Mouse (Mus musculus): ENCODE measurements around the gene Atp6v1e1. TPM values are rescaled to one million over a fixed set of nuclear protein-coding genes. Genes with fewer than 3 reads are reported as not detected.
"Not testable (repeated sequence)": the region's sequence is repeated elsewhere in the genome, so short reads cannot be mapped to it uniquely, and the experiment has no call there.

Gene Atp6v1e1
- polyA plus RNA-seq, 1 experiment from 2014 or later, result 141 TPM

GRCm38 (mm10) chr6:120830866-120831608 is 8.4 kb upstream of the Atp6v1e1 start:
- Histone ChIP-seq H3K9me3 (ENCODE audit: control insufficient read depth, low read length) (no peaks in the 10 kb centered on the region), H3K27me3 (replicated peaks; ENCODE audit: control insufficient read depth, insufficient read depth, low read length) (0 out of 2 replicates have a peak, but pooled peaks cover 3% of the 10 kb centered on the region), H3K36me3 (ENCODE audit: control insufficient read depth, insufficient read depth, low read length) (no peaks in the 10 kb centered on the region), H3K4me1 (ENCODE audit: control insufficient read depth, insufficient read depth, low read length) (no peaks in the 10 kb centered on the region), H3K4me2 (ENCODE audit: low read depth, low read length) (no peak overlapping the region), H3K4me3 (ENCODE audit: low read depth, low read length) (no peak overlapping the region), H3K27ac (replicated peaks; ENCODE audit: low read depth, low read length) (no peak overlapping the region), H3K9ac (ENCODE audit: low read depth, low read length) (no peak overlapping the region)
- DNase-seq (ENCODE audit: low spot score), result no peak
- WGBS, result 64% methylated on average over 4 of the region's 4 CpGs
- ATAC-seq (ENCODE audit: low read depth), result no peak

DNA sequence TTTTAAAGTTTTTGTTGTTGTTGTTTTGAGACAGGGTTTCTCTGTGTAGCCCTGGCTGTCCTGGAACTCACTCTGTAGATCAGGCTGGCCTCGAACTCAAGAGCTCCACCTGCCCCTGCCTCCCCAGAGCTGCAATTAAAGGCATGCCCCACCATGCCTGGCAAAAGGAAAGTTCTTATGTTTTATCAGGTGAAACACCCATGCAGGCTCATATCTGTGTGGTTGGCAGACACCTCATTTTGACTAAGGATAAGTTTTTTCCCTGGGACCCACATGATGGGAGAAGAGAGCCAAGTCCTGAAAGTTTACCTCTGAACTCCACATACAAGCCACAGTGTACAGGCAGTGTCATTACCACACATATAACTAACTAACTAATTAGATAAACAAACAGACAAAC is 7.5 kb upstream of the Atp6v1e1 start:
- Histone ChIP-seq H3K9ac (ENCODE audit: low read depth, low read length) (no peak overlapping the region), H3K4me1 (ENCODE audit: control insufficient read depth, insufficient read depth, low read length) (no peaks in the 10 kb centered on the region), H3K9me3 (ENCODE audit: control insufficient read depth, low read length) (no peaks in the 10 kb centered on the region), H3K27me3 (replicated peaks; ENCODE audit: control insufficient read depth, insufficient read depth, low read length) (0 out of 2 replicates have a peak, but pooled peaks cover 3% of the 10 kb centered on the region), H3K4me2 (ENCODE audit: low read depth, low read length) (no peak overlapping the region), H3K4me3 (ENCODE audit: low read depth, low read length) (no peak overlapping the region), H3K36me3 (ENCODE audit: control insufficient read depth, insufficient read depth, low read length) (no peaks in the 10 kb centered on the region), H3K27ac (replicated peaks; ENCODE audit: low read depth, low read length) (no peak overlapping the region)
- DNase-seq (ENCODE audit: low spot score), result no peak
- ATAC-seq (ENCODE audit: low read depth), result no peak
- 52% methylated on average over 1 of the region's 1 CpGs for WGBS

- Histone ChIP-seq H3K9me3 (ENCODE audit: control insufficient read depth, low read length) (no peaks in the 10 kb centered on the region), H3K4me2 (ENCODE audit: low read depth, low read length) (peak overlapping the region; percentile 44), H3K27me3 (replicated peaks; ENCODE audit: control insufficient read depth, insufficient read depth, low read length) (no peaks in the 10 kb centered on the region), H3K36me3 (ENCODE audit: control insufficient read depth, insufficient read depth, low read length) (peaks cover 8% of the 10 kb centered on the region), H3K27ac (replicated peaks; ENCODE audit: low read depth, low read length) (peak overlapping the region; percentile 89; the same call in 1 of the 2 replicates), H3K4me1 (ENCODE audit: control insufficient read depth, insufficient read depth, low read length) (peaks cover 10% of the 10 kb centered on the region), H3K4me3 (ENCODE audit: low read depth, low read length) (peak overlapping the region; percentile 96), H3K9ac (ENCODE audit: low read depth, low read length) (no peak overlapping the region)
- peak; percentile 35; the same call in 1 of the 2 replicates for ATAC-seq (ENCODE audit: low read depth)
- peak; percentile 10 for DNase-seq (ENCODE audit: low spot score)
- WGBS, result 67% methylated on average over 10 of the region's 10 CpGs
Observed at GRCm38 (mm10) chr6:120822937-120823614, 483 bp upstream of the Atp6v1e1 start.

DNA sequence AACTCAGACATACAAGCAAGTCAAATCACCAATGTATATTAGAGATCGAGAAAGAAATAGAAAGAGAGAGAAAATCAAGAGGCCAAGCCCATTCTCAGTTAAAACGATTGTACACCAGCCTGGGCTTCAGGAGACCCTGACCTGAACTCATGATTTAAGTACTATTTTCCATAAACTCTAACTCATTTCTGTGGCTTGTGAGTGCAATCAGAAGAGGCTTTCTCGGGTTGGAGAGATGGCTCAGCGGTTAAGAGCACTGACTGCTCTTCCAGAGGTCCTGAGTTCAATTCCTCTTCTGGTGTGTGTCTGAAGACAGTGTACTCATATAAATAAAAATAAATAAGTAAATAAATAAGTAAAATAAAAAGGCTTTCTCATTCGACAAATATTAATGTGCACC is 878 bp downstream of the Atp6v1e1 start:
- H3K36me3 ChIP-seq (ENCODE audit: control insufficient read depth, insufficient read depth, low read length), result peaks cover 19% of the 10 kb centered on the region
- H3K27ac ChIP-seq (replicated peaks; ENCODE audit: low read depth, low read length), result no peak overlapping the region; the same call in 1 of the 2 replicates
- 49% methylated on average over 5 of the region's 5 CpGs for WGBS

DNA sequence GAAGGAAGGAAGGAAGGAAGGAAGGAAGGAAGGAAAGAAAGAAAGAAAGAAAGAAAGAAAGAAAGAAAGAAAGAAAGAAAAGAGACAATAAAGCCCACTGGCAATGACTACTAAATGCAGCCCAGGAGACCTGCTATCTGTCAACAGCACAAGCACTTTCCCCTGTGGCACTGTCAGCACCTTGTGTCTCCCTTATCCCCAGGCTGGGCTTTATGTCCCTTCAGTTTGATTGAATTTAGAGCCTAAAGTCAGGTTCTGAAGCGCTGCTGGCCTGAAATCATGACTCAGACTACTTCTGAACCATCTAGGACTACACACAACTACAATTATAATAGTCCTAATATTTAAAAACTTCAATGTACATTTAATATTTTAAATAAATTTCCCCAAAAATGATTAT is 1.7 kb downstream of the Atp6v1e1 start:
- DNase-seq (ENCODE audit: low spot score), result no peak
- Histone ChIP-seq H3K4me1 (ENCODE audit: control insufficient read depth, insufficient read depth, low read length) (peaks cover 10% of the 10 kb centered on the region), H3K9me3 (ENCODE audit: control insufficient read depth, low read length) (no peaks in the 10 kb centered on the region), H3K27me3 (replicated peaks; ENCODE audit: control insufficient read depth, insufficient read depth, low read length) (no peaks in the 10 kb centered on the region), H3K27ac (replicated peaks; ENCODE audit: low read depth, low read length) (no peak overlapping the region), H3K4me2 (ENCODE audit: low read depth, low read length) (peak overlapping the region; percentile 69; the same call in 1 of the 2 replicates), H3K36me3 (ENCODE audit: control insufficient read depth, insufficient read depth, low read length) (peaks cover 19% of the 10 kb centered on the region), H3K9ac (ENCODE audit: low read depth, low read length) (no peak overlapping the region), H3K4me3 (ENCODE audit: low read depth, low read length) (no peak overlapping the region)
- 85% methylated on average over 1 of the region's 1 CpGs for WGBS
- ATAC-seq (ENCODE audit: low read depth), result no peak

More for the DNA sequence above, 878 bp downstream of the Atp6v1e1 start:
- no peak for ATAC-seq (ENCODE audit: low read depth)
- peaks cover 10% of the 10 kb centered on the region for H3K4me1 ChIP-seq (ENCODE audit: control insufficient read depth, insufficient read depth, low read length)
- peak overlapping the region; percentile 69 for H3K4me2 ChIP-seq (ENCODE audit: low read depth, low read length)
- DNase-seq (ENCODE audit: low spot score), result no peak
- H3K9me3 ChIP-seq (ENCODE audit: control insufficient read depth, low read length), result no peaks in the 10 kb centered on the region
- H3K9ac ChIP-seq (ENCODE audit: low read depth, low read length), result peak overlapping the region; percentile 84
- no peaks in the 10 kb centered on the region for H3K27me3 ChIP-seq (replicated peaks; ENCODE audit: control insufficient read depth, insufficient read depth, low read length)
- peak overlapping the region; percentile 96 for H3K4me3 ChIP-seq (ENCODE audit: low read depth, low read length)

GRCm38 (mm10) chr6:120820144-120820543 is 2.4 kb downstream of the Atp6v1e1 start:
- Histone ChIP-seq H3K4me1 (ENCODE audit: control insufficient read depth, insufficient read depth, low read length) (peaks cover 10% of the 10 kb centered on the region), H3K36me3 (ENCODE audit: control insufficient read depth, insufficient read depth, low read length) (peaks cover 19% of the 10 kb centered on the region), H3K27me3 (replicated peaks; ENCODE audit: control insufficient read depth, insufficient read depth, low read length) (no peaks in the 10 kb centered on the region), H3K9ac (ENCODE audit: low read depth, low read length) (no peak overlapping the region), H3K4me2 (ENCODE audit: low read depth, low read length) (no peak overlapping the region), H3K27ac (replicated peaks; ENCODE audit: low read depth, low read length) (no peak overlapping the region), H3K9me3 (ENCODE audit: control insufficient read depth, low read length) (no peaks in the 10 kb centered on the region), H3K4me3 (ENCODE audit: low read depth, low read length) (no peak overlapping the region)
- WGBS, result 86% methylated on average over 5 of the region's 5 CpGs
- DNase-seq (ENCODE audit: low spot score), result no peak
- ATAC-seq (ENCODE audit: low read depth), result no peak

DNA sequence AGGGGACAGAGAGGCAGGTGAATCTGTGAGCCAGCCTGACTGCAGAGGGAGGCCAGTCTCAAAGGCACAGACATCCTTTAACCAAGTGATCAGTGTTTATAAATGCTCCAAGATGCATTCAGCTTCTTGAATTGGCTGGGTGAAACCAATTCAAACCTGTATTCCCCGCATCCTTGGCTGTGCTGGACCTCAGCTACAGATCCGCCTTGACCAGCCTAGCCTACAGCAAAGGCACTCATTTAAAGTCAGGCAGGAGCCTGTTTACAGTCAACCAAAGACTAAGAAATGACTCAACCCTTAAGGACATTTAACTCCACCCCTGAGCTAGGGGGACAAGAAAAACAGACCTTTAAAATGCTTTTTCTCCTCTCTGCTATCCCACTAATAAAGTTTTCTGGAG is 3.3 kb downstream of the Atp6v1e1 start:
- no peak overlapping the region for H3K27ac ChIP-seq (replicated peaks; ENCODE audit: low read depth, low read length)
- peaks cover 19% of the 10 kb centered on the region for H3K36me3 ChIP-seq (ENCODE audit: control insufficient read depth, insufficient read depth, low read length)
- ATAC-seq (ENCODE audit: low read depth), result no peak
- DNase-seq (ENCODE audit: low spot score), result no peak
- no peak overlapping the region for H3K4me3 ChIP-seq (ENCODE audit: low read depth, low read length)
- H3K4me1 ChIP-seq (ENCODE audit: control insufficient read depth, insufficient read depth, low read length), result peaks cover 10% of the 10 kb centered on the region
- H3K9me3 ChIP-seq (ENCODE audit: control insufficient read depth, low read length), result no peaks in the 10 kb centered on the region
- no peak overlapping the region for H3K4me2 ChIP-seq (ENCODE audit: low read depth, low read length)
- no peaks in the 10 kb centered on the region for H3K27me3 ChIP-seq (replicated peaks; ENCODE audit: control insufficient read depth, insufficient read depth, low read length)
- 91% methylated on average over 2 of the region's 2 CpGs for WGBS
- no peak overlapping the region for H3K9ac ChIP-seq (ENCODE audit: low read depth, low read length)

GRCm38 (mm10) chr6:120811999-120812398 is 10.6 kb downstream of the Atp6v1e1 start:
- not testable (repeated sequence) for H3K4me1 ChIP-seq (ENCODE audit: control insufficient read depth, insufficient read depth, low read length); ATAC-seq (ENCODE audit: low read depth); H3K27ac ChIP-seq (replicated peaks; ENCODE audit: low read depth, low read length); H3K4me3 ChIP-seq (ENCODE audit: low read depth, low read length); H3K9ac ChIP-seq (ENCODE audit: low read depth, low read length); H3K27me3 ChIP-seq (replicated peaks; ENCODE audit: control insufficient read depth, insufficient read depth, low read length); H3K4me2 ChIP-seq (ENCODE audit: low read depth, low read length); H3K9me3 ChIP-seq (ENCODE audit: control insufficient read depth, low read length); DNase-seq (ENCODE audit: low spot score)
- WGBS, result 95% methylated on average over 6 of the region's 10 CpGs
- peaks cover 45% of the 10 kb centered on the region for H3K36me3 ChIP-seq (ENCODE audit: control insufficient read depth, insufficient read depth, low read length)
